Mouse (Mus musculus) layer of hippocampus, adult 18-20 months (tissue): ENCODE measurements at regions not wholly inside any gene's neighbourhood (a gene's known extent, or its start where the extent isn't known, plus 50 kb on each side); places are given as distances from the start of the nearest gene placed in this dataset.
A peak's percentile ranks its signal among the peaks of the same experiment; 100 is the strongest.

Experiments
- DNase-seq, 2 experiments: peaks; one replicate each; pipeline ENCODE4 v3.0.0; 2022; ENCODE audit warnings: low spot score in 2 of 2

DNA sequence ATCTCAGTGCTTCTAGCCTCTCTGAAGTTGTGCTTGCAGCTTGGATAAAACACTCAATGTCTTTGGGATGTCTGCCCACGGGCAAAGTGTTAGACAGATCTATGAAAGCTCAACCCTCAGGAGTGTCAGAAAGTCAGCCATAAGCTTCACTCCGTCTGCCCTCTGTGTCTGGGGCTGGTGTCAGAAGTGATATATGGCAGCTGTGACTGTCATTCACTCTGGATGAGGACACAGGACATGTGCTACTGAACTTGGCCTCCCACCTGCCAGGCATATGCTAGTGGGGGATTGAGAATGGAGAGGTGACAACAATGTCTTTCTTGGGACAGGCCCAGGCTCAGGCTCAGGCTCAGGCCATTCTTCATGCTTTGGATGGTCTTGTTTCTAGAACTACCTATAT, 366.7 kb downstream of the Eipr1 start:
- no peak for DNase-seq

DNA sequence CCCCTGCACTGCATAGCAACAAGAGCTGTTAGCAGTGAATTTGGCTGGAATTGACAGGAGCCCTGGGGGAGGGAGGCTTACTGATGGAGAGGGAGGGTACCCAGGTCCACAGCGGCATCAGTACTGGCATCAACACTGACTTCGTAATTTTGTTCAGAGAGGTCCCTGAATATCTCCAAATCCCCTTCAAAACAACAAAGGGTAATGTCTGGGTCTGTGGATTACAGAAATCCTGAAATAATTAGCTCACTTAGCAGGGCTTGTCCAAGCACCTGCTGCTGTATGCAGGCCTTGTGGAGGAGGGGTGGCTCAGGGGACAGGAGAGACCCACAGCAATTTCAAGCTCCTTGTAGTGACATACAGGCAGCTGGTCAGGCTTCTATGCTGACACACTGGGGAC, 369.6 kb downstream of the Eipr1 start:
- no peak for DNase-seq

DNA sequence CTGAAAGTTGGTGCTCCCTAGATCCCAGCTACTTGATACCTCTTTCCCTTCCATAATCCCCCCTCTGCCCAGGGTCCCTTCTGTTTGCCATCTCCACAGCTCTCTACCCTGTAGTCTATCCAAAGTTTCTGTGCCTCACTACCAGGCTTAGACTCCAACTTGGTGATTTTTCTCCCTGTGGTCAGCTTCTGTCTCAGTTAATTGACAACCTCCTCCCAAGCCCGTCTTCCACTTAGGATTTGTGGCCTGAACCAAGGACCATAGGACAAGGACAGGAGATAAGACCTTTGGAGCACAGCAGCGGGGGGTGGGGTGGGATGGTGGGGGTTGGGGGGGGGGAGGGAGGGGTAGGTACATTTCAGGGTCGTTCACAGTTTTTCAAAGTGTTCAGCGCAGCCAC, 371.3 kb downstream of the Eipr1 start:
- no peak for DNase-seq

DNA sequence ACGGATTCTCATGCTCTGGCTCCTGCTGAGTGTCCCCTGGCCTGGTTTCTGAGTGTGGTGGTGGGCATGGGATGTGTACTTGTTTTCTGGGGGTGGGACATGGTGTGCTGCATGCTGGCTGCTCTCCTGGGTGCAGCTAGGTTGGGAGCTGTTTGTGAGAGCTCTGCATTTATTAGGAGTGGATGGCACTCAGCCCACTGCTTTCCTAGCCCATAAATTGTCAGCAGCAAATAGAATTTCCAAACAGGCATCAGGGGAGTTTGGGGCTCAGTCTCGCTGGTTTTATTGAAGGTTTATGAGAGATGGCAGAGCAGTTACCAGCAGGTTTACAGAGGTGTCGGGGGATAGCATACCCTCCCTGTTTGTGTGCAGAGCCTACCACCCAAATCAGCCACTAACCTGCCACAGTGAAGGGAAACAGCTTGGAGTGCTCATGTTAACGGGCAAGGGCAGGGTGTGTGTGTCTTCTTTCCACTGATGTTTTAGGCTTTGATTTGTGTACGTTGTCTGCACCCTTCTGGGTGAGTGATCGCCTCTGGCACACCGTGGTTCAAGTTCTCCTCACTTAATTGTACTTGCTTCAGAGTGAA, 372.6 kb downstream of the Eipr1 start:
- DNase-seq = peak in 1 of 2 experiments; percentile 67

DNA sequence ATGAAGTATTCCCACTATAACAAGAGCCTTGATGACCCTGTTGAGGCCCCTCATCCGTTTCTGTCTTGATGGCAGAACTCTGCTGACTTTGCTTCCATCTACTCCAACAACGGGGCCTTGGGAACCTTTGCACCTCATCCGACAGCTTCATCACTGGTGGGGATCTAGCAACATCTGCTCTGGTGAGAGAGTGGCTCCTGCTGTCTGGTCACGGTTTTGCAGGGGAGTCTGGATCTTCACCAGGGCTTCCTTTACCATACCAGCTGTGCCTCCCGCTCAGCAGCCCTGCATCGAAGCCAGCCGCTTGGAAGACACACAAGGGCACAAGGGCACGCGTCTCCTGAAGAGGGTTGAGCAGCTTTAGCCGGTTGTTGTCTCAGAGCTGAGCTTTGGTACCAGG, 377.2 kb downstream of the Eipr1 start:
- peak in 1 of 2 experiments; percentile 22 for DNase-seq

DNA sequence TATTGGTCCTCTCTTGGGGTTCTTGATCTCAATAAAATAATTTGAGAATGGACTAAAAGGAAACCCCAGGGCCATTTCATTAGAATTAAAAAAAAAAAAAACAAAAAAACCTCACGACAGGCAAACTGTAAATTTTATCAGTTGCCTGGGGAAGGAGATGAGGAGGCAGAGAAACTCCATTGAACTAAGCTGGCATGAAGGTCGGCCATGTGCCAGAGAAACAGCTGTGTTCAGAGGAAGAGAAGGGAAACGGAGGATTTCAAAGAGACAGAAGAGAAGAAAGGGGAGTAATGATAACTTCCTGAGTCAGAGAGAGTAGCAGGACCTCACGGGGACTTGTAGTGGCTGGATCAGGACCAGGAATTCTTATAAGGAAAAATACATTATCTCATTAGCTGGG, 377.7 kb downstream of the Eipr1 start:
- no peak for DNase-seq

DNA sequence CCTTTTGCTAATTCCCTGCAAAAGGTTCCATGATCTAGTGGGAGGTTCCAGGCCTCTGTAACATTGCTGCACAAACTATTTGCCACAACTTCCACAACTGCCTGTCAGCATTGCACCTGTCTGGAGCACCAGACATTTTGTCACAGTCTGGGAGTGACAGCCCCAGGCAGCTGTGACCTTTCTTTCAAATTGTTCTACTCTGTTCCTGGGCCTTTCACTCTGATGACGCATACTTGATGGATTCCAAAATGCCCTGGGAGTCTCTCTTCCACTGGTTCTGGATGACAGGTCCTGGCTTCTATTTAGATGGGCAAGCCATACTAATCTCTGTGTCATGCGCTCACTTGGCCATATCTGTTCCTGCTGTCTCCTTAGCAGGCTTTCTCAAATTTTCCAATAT, 382.7 kb downstream of the Eipr1 start:
- no peak for DNase-seq

DNA sequence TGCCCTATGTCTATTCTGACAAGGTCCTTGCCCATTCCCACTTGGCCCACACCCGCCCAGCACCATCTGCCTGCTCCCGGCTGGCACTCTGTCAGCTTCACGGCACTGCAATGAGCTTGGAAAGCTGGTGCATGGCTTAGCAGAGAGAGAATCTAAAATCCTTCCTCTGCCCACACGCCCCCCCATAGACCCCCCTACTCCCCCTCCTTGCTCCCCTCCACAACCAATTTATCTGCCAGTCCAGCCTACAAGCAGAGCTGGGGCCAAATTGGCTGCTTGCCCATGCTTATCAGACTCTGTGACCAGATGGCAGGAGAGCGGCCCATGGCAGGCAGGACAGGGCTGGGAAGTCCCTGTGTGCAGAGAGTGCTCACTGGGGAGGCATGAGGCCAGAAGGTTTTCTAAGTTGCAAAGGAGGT, 385.3 kb downstream of the Eipr1 start:
- DNase-seq = peak; percentile 67 to 75

DNA sequence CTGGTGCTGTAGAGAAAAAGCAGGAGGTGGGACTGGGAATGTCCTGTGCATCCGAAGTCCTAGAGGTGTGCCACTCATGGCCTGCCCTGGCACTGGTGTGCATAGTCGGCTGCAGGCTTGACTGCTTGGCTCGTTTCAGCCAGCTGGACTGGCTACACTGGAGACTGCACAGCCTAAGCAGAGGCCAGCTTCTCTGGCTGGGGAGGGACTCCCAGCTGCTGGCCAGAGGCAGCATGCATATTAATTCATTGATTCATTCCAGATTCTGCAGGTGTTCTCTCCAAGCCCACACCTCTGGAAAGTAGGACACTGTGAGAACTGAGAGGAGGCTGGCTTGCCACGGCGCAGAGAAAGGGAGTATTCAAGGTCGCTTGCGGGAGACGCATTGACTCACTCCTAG, 385.9 kb downstream of the Eipr1 start:
- no peak for DNase-seq

DNA sequence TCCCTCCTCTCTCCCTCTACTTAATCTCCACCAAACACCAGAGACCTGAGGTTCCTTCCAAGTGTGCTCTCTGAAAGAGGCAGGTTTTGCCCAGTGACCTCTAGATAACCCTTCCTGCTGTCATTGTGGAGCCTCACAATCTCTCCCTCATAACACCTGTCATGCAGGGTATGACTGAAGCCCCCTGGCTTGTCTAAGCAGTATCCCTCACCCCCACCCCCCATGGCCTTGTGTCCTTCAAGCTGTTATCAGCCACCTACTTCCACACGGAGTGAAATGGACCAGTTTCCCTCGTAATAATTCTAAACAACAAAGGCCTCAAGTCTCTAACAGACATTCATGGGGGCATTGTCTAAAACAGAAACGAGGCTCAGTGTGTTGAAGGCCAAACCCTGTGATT, 387.6 kb upstream of the Myt1l start:
- no peak for DNase-seq

DNA sequence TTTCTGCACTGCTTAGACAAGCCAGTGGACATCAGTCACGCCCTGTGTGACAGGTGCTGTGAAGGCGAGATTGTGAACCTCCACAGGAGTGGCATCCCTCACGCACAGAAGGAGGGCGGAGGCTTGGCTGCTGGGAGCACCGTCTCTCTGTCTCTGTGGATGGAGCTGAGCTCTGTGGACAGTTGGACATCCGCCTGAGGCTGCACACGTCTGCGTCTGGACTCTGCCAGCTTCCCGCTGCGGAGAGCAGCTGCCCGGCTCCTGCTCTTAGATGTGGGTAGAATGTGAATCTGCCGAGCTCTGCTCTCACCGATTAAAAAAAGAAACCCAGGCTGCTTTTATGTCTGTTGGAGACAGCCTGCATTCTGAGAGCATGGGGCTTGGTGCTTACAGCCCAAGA, 387.1 kb upstream of the Myt1l start:
- peak; percentile 55 to 68 for DNase-seq

DNA sequence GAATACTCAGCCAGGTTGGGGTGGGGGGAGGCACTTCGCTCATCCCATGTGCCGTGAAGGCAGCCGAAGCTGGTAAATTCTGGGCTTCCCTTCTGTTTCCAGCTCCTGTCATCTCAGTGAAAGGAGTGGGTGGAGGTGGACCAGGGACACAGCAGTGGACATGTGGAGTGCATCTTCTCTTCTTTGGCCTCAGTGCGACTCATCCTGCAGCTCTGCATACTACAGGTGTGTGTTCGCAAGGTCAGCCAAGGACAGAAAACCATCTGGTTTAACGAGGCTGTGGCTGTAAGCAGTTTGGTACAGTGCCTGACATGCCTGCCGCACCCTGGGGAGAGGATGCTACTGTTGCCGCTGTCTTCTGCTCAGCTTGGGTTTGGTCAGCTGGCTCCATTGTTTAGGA, 386.3 kb upstream of the Myt1l start:
- no peak for DNase-seq

DNA sequence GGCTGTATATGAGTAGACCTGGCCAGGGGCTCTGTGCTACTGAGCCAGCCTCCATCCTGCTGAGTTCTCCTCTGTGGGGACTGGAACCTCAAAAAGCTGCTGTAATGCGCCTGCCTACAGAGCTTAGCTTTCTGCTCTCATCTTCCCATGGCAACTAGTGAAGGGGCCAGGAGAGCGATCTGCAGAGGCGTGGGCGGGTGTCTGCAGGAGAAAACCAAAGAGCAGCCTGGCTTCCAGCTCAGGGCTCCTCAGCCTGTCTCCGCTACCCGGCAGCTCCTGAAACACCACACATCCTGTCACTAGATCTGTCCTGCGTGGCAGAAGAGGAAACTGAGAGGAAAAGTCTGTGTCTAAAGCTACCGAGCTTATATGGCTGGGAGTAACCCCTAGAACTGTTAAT, 384.9 kb upstream of the Myt1l start:
- peak; percentile 79 to 89 for DNase-seq

DNA sequence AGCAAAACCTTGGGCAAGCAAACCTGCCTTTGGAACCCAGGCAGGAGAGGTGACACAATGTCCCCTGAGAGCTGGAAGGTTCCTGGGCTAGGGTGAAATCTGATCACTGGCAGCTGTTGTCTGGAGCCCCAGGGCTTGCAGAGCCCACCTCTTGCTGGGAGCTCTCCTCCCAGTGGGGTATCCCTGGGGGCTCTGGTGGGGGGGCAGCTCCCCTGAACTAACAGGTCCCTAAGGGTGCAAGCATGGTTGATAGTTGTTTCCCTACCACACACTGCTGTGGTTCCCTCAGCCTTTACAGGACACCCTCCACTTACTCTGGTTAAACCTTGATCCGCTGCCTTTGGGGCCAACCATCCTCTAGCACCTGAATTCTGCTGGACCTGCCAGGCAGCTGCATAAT, 367.3 kb upstream of the Myt1l start:
- no peak for DNase-seq

DNA sequence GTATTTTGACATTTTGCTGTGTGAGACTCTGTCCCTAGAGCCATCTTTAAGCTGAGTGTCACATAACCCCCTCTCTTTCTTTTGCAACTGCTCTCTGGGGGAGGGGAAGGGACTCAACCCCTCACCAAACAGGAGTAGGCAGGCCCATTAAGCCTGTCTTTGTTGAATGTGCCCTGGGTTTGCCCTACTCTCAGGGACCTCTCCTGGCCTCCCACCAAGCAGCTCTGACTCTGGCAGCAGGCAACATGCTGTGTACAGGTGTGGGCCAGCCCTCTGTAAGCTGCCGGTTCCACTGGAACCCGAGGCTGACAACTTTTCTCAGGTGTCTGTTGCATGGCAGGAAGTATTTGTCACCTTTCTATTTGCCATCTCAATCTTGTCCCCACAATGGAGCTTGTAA, 366.6 kb upstream of the Myt1l start:
- no peak for DNase-seq

DNA sequence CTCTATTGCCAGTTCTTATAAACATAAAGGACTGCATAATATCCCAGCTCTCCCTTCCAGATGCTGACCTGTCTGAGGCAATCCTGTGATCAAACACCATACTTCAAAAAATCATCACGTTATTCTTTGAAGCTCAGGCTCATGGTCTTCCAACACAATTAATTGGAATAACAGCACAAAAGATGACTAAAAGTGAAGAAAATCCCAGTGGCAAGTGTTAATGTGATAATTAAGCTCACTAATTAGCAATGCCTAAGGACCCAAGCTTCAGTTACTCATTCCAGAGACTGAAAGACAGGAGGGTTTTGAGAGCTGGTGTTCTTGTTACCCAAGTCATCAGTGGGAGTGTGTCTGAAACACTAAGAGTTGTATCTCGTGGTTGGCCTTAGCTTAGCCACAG, 363.5 kb upstream of the Myt1l start:
- no peak for DNase-seq

DNA sequence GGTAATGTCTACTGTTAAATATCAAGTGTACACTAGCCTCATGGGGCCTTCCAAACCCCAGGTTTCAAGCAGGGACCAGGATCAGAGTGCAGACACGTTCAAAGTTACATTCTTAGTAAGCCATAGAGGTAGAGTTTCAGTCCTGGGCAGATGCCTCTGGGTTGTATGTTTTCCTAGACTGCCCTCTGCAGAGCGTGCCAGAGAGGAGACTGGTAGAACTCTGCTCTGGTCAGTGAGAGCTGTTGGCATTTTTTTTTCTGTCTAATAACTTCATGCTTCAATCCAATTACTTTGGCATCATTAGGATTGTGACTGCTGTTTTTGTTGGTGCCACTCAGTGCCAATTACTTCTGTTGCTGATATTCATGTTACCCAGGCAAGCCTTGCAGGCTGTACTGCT, 361.9 kb upstream of the Myt1l start:
- DNase-seq = no peak

DNA sequence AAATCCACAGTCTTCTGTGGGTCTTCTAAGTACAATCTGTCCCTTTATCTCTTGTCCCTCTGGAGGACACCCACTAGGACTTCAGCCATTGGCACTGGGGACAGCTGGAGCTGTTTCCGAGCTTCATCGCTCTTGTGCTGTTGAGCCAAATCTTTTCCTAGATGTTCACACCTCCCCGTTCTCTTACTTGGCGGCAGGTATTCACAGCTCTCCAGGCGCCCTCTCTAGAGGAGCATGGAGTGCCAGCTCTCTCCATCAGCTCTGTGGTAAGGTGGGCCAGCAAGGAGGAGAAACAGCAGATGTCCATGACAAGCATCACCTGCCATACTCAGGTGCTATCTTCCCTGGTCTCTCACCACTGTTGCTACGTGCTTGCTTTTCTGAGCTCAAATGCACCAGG, 360.3 kb upstream of the Myt1l start:
- no peak for DNase-seq

DNA sequence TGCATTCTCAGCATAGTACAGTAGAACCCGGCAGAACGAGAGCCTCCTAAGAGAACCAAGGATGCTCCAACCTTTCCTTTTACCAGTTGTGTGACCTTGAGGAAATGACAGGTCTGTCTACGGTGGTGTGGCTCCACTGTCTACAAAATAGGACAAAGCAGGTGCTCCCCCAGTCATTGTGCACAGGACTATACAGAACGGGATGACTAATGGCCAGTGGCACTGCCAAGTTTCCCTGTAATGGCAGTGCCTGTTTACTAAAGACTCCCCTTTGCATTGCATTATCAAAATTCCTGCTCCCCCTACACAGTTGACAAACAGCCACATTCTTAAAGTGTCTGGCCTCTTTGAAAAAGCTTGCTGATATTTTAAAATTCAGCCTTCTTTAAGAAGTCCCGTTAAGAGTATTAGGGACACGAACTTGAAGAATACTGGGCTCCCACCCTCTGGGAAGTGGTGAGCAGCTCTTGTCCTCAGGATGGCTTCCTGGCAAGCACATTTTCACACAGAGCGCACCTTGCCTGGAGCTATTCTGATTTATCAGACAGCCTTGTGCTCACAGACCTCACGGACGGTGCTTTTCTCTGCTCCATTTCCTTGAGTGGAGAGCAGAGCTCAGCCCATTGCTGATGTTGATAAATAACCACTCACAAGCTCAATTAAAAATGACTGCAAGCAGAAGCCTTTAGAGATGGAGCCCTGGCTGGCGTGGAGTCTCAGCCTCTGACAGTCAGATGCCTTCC, 352.3 kb upstream of the Myt1l start:
- no peak for DNase-seq

DNA sequence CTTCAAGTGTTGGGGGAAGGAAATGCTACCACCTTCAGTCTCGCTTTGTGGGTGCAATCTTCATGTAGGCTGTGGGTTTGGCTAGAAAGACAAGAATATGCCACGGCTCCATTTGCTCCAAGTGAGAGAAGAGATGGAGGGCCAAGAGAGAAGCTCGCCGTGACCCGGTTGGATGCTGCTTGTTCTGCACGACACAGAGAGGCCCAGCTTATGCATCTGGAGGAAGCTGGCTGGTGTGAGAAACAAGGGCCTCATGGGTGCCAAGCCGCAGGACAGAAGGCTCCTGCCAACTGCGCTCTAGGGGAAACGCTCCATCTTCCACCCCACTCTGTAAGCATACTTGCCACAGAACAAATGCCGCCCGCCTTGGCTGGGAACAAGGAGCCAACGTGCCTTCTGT, 351.0 kb upstream of the Myt1l start:
- DNase-seq = peak in 1 of 2 experiments; percentile 14

DNA sequence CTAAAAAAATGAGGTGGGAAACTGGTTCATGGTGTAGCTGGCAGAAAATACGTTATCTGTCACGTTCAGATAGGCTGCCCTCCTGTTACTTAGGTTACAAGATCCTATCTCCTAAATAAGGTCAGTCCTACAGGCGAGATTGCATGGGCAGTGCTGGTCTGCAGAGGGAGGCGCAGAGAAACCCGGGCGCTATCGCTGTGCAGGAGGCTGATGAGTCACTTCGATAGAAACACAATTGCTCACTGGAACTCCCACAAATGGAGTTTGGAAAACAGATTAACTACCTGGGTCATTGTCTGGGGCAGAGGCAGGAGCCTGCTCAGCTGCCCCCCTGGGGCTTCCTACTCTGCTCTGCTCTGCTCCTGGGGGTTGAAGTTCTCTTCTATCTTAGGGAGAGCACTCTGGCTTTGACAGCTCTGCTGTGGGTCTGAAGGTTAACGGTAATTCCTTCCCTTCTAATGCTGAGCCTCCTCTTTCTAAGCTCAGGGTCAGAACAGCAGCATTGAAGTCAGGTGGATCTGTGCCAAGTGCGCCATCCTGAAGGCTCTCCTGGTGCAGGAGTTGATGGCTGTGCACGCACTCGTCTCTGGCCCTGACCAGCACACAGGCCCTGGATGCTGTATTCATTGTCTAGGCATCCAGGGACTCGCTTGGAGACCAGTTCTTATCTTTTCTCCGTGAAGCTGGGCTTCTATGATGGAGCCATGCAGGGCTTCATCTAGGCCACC, 349.9 kb upstream of the Myt1l start:
- DNase-seq = no peak

DNA sequence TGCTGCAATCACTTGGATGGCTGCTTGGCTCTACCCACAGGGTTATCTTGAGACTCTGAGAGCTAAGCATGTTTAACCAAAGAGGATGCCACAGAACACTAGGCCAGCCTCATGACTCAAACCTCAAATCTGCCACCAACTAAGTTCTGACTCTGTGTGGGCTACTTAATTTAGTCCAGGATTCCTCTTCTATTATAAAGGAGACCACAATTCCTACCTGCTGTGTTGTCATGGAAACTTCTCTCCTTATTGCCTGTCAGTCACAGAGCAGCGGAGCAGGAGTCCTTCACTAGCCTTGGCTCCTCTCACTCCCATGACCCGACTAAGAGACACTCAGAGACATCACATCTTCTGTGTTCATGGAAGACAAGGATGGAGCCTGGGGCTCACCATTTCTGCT, 348.8 kb upstream of the Myt1l start:
- no peak for DNase-seq

DNA sequence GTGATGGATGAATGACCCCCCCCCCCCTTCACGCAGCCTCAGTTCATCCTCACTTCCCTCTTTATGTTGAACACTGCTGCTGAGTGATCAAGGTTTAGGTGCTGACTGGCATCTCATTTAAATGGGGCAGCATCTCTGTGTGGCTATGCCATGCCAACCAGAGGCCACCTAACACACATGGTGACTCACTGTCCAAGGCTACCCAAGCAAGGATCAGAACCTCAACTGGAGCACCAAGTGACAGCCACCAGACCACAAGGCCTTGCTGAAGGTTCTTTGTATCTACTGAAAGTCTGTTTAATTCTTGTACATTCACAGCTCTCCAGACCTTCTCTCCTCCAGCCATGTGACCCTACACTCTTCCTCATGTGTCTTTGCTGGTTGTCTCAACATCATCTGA, 347.6 kb upstream of the Myt1l start:
- DNase-seq = no peak
